Mouse (Mus musculus) left cerebral cortex, postnatal 36 days (tissue): Measurements from ENCODE around the gene Tpst2. TPM values are rescaled to one million over a fixed set of nuclear protein-coding genes. Genes with fewer than 3 reads are reported as not detected.

ENCODE experiments used
- DNase-seq, 2 experiments: peaks; one replicate each; pipeline ENCODE4 v3.0.0; 2021 to 2022; ENCODE audit warnings: low spot score in 2 of 2, mixed read lengths in 1 of 2
- intact Hi-C: fragments of 180-260 bp; cut with DNase I; formaldehyde crosslinking; loops from one replicate; pipeline ENCODE4 v1.15.1; 2025
- total RNA-seq, 2 experiments: library from RNA; stranded (reverse); gene quantifications; 2 replicates each; pipeline ENCODE4 v1.2.3; 2021

Gene Tpst2
- total RNA-seq, 2 experiments from 2014 or later = 32.1 to 46.3 TPM

GRCm38 (mm10) chr5:112279181-112280021 is 2.9 kb downstream of the Tpst2 start:
- DNase-seq = no peak
- intact Hi-C loops = loop anchor here (2.0 to 5.0 kb wide), 3 partner anchors 39 to 52 kb away; no protein-coding TSS in a partner anchor

- DNase-seq = no peak
- intact Hi-C loops = loop anchor here (2.0 kb wide), 1 partner anchor 39 kb away; no protein-coding TSS in a partner anchor
Measured at GRCm38 (mm10) chr5:112280151-112280550, 3.7 kb downstream of the Tpst2 start.

DNA sequence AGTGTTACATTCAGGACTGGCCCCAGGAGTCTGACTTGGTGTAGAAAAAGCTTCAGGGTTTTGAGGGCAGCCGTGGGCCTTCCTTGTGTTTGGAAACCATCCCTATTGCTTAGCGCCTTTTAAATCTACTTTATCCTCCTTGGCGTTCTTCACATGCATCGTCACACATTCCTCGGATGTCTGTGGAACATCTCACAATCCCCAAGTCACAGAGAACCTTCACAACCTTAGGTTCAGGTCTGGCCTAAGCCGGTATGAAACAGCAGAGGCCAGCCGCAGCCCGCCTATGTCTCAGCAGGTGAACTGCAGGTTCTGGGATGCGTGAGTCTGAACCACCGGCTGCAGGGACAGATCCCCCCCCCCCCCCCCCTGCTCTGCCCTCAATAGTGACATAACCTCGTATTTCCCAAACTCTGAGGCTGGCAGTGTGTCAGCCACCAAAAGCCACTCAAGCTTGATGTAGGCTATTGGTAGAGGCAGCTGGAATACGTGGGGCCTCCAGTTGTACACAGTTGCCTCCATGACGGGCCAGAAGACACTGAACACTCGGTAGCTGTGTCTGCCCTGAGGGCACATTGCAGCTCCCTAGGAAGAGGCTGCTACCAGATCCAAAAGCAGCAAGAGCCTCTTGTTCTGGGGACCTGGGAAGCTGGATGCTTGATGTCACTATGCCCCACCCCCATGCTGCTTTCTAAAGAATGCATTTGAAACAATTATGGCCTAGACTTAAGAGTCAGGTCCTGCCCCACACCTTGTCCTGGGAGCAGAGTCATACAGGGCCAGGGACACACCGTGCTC is 4.6 kb downstream of the Tpst2 start:
- DNase-seq = no peak
- intact Hi-C loops = loop anchor here (2.0 kb wide), 1 partner anchor 40 kb away; no protein-coding TSS in a partner anchor

- intact Hi-C loops = loop anchor here (2.0 kb wide), 1 partner anchor 41 kb away; no protein-coding TSS in a partner anchor
- DNase-seq = no peak
Measured at GRCm38 (mm10) chr5:112281676-112282075, 5.2 kb downstream of the Tpst2 start.

DNA sequence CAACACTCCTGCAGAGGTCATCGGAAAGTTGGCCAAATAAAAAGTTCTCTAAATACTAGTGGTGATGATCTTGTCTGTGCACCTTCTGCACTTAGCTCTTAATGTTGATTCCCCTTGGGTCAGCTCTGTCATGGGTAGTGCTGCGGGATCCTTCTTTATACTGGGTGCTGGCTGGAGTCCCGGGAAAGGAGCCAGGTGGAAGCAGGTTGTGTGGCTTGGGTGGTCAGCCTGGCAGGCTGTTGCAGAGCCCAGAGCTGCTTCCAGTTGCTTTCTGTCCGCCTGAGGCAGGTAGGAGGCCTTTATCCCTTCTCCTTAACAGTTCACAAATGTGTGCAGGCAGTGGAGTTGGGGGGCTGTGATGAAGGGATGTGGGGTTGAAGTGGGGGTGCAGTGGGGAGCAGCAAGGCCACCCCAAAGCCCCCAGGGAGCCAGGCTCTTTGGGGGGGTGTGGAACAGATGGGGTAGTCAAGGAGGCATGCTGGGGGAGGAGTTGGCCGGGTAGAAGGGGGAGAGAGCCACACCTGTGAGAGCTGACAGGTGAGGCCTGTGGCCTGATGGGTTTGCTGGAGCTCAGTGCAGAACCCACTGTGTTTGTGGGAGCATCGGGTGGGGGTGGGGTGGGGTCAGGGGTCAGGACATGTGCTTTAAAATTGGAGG is 5.8 kb downstream of the Tpst2 start:
- no peak for DNase-seq
- intact Hi-C loops = no loop called here

DNA sequence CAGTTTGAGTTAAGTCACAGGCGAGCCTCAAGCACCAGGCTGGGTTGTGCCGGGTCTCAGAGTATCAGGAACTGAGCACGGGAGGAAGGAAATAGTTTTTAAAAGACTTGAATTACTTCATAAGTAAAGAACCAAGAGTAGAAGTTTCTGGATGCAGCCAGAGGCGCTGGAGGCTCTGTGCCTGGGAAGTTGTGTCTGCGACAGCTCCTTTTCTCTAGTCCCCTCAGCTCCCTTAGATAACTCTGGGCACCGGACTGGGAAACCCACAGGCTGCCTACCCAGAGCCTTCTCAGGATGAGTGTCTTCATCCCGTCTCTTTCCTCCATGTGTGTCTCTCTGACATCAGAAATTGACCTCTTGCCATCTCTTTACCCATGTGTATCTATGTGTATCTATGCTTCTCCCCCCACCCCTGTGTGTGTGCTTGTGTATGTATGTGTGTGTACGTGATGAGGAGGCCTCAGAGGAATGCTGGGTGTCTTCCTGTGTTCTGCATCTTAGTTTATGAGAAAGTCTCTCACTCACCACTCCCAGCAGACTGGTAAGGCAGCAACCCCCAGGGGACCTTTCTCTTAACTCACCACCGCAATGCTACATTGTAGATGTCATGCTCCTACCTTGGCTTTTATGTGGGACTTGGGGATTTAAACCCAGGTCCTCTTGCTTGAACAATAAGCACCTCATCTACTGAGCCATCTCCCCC is 6.4 kb downstream of the Tpst2 start:
- intact Hi-C loops = no loop called here
- DNase-seq = no peak

DNA sequence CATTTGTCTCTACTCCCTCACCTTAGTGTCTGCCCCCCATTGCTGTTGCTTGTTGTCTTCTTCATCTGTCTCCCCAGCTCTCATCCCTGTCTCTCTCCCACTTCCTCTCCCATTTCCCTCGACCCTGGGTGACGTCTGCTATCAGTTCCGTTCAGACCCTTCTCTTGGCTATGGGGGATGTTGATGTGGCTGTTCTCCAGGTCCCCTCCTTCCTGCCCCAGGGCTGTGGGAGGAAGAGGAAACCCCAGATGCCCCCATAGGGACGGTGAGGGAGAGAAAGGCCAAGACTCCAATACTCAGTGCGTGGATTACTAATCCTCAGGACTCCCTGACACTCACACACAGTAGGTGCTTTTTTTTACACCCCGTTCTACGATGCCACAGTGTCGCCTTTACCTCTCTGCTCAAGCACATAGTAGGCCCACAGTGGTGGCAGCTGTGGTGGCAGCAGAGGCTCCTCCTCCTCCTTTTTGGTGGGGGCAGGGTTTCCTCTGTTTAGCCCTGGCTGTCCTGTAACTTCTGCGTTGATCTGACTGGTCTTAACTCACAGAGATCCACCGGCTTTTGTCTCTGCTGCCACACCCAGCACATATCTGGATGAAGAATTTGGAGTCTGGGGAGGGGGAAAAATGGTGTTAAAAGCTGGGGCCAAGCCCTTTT is 7.2 kb downstream of the Tpst2 start:
- no peak for DNase-seq
- intact Hi-C loops = no loop called here

DNA sequence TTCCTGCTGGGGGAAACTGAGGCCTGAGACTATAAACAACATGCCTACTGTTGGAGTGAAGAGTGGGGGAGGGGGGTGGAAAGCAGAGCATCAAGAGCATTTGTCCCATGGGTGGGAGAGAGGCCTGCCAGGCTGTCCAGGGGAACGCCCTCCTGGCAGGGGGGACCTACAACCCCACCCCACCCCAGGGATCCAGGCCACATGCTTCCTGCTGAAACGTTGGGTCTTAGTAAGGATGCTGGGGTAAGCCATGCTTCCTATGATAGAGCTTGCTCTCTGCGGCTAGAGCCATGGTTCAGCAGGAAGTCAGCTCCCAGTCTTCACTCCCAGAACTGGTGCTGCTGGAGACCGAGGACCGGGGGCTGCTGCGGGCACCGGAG is 7.7 kb downstream of the Tpst2 start:
- intact Hi-C loops = no loop called here
- no peak for DNase-seq

GRCm38 (mm10) chr5:112285548-112286085 is 9.1 kb downstream of the Tpst2 start:
- intact Hi-C loops = no loop called here
- DNase-seq = no peak

- intact Hi-C loops = no loop called here
- DNase-seq = no peak
Measured at GRCm38 (mm10) chr5:112286608-112286983, 10.1 kb downstream of the Tpst2 start.

DNA sequence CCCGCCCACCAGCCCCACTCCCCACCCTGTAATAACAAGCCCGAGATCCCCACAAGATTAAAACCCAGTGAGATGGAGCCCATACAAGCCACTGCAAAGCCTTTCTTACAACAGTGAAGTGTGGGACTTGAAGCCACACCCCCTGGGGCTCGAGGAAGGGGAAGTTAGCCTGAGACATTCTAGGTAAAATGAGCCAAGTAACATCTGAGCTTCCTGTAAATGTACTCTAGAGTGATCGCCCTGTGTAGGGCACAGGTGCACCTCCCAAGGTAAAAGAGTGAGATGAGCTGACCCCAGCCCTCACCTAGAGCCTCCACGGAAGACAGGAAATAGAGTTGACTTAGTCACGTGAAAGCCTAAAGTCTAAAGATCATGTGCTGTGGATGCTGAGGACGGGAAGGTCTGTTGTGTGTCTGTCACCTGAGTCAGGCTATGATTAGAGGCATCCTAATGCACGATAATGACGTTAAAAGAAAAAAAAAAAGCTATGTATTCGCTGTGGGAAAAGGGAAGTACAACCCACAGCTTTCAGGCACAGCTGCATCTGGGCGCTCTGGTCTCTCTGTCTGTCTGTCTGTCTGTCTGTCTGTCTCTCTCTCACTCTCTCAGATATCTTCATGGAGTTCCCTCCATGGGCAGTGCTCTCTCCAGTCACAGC is 10.6 kb downstream of the Tpst2 start:
- intact Hi-C loops = no loop called here
- no peak for DNase-seq

DNA sequence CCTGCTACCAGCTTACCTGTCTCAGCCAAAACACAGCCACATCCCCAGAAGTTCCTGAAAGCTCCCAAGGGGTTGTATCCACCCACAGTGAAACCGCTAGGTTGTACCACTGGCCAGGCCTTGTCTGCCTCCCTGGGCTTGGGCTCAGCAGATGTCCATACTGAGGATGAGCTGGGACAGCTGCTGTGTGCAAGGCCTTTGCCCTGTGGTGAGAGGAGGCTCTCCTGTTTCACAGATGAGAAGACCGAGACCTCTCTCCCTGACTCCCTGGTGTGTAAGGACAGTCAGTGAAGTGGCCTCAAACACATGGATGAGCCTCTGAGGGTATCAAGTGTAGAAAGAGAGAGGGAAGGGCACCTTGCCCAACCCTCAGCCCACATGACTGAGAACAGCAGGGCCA is 11.2 kb downstream of the Tpst2 start:
- intact Hi-C loops = no loop called here
- no peak for DNase-seq

GRCm38 (mm10) chr5:112288193-112289141 is 12.0 kb downstream of the Tpst2 start:
- intact Hi-C loops = no loop called here
- no peak for DNase-seq

GRCm38 (mm10) chr5:112289236-112289635 is 12.7 kb downstream of the Tpst2 start:
- DNase-seq = no peak
- intact Hi-C loops = no loop called here

DNA sequence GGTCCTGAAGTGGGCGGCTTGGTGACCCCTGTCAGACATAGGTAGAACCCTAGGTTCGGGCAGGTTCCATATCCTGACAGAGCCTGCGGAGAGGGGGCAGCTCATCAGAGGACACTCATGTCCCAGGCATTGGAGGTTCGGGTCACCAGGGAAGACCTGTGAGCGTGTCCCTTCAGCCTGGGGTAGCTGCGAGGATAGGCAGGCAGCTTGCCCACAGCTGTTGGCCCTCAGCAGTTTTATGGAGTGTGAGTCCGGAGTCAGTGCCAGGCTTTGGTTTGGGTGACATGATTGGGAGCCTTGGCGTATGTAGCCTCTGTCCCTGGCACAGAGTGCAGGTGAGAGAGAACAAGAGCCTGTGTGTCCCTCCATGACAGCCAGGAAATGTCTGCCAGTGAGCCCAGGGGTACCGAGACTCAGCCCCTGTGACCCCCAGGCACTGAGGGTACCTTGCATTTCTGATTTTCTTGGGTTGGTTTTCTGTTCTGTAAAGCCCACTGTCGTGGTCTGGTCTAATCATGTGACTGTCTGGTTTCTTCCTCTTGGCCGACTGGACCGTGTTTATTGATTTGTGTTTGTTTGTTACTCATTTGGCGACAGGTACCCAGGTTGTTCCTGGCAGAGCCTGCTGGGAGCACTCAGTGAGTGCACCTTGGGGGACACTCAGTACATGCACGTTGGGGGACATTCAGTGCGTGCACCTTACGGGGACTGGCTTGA is 13.5 kb downstream of the Tpst2 start:
- intact Hi-C loops = no loop called here
- no peak for DNase-seq

GRCm38 (mm10) chr5:112290536-112290880 is 14.0 kb downstream of the Tpst2 start:
- no peak for DNase-seq
- intact Hi-C loops = no loop called here

- no peak for DNase-seq
- intact Hi-C loops = no loop called here
Measured at GRCm38 (mm10) chr5:112291866-112292265, 15.4 kb downstream of the Tpst2 start.
